Mouse (Mus musculus) heart, embryonic 15.5 days (tissue): Measurements from ENCODE around the gene Selplg. TPM values are rescaled to one million over a fixed set of nuclear protein-coding genes. Genes with fewer than 3 reads are reported as not detected.

Experiments
- ATAC-seq: fragments of 200-750 bp; cut with Nextera tagmentation; replicated peaks from 2 replicates; pipeline ENCODE4 v1.8.0; 2017; ENCODE audit warnings: low read depth, moderate TSS enrichment; ENCODE audit not compliant: insufficient number of reproducible peaks, insufficient read depth, low FRiP score
- H3K27ac ChIP-seq: fragments of 300-500 bp; sonication (generic); 2 replicates; pipeline ENCODE4 v1.5.1; 2015; ENCODE audit warnings: mild to moderate bottlenecking, inconsistent platforms
- H3K27me3 ChIP-seq: fragments of 300-500 bp; sonication (generic); 2 replicates; pipeline ENCODE4 v1.6.1; 2015; ENCODE audit warnings: inconsistent platforms
- H3K36me3 ChIP-seq: fragments of 300-500 bp; sonication (generic); 2 replicates; pipeline ENCODE4 v1.6.1; 2015; ENCODE audit warnings: mild to moderate bottlenecking, inconsistent platforms
- H3K4me1 ChIP-seq: fragments of 300-500 bp; sonication (generic); replicated peaks from 2 replicates; pipeline ENCODE4 v1.6.1; 2015; ENCODE audit warnings: inconsistent platforms
- H3K4me2 ChIP-seq: fragments of 300-500 bp; sonication (generic); 2 replicates; pipeline ENCODE4 v1.6.1; 2015; ENCODE audit warnings: inconsistent platforms, mild to moderate bottlenecking, moderate library complexity
- H3K4me3 ChIP-seq: fragments of 300-500 bp; sonication (generic); 2 replicates; pipeline ENCODE4 v1.5.1; 2015; ENCODE audit warnings: mild to moderate bottlenecking, inconsistent platforms
- H3K9ac ChIP-seq: fragments of 300-500 bp; sonication (generic); 2 replicates; pipeline ENCODE4 v1.6.1; 2015; ENCODE audit warnings: mild to moderate bottlenecking, inconsistent platforms
- H3K9me3 ChIP-seq: fragments of 300-500 bp; sonication (generic); replicated peaks from 2 replicates; pipeline ENCODE4 v1.6.1; 2016; ENCODE audit warnings: inconsistent platforms
- WGBS: fragments of 180-500 bp; shearing (Covaris S2); methylation state at CpG from one replicate; pipeline ENCODE4 v1.1.7; 2015; ENCODE audit warnings: mixed read lengths; 5-methylcytosine and 5-hydroxymethylcytosine counted together
- polyA plus RNA-seq: library from polyadenylated mRNA; unstranded; fragments of >200 nt; fragmentation: Nextera tagmentation; extraction: Ambion mirVana; gene quantifications from 2 replicates; pipeline ENCODE4 v1.2.1, GENCODE M21; 2015

The Selplg gene
- polyA plus RNA-seq, 1 experiment from 2014 or later = 2.7 TPM

DNA sequence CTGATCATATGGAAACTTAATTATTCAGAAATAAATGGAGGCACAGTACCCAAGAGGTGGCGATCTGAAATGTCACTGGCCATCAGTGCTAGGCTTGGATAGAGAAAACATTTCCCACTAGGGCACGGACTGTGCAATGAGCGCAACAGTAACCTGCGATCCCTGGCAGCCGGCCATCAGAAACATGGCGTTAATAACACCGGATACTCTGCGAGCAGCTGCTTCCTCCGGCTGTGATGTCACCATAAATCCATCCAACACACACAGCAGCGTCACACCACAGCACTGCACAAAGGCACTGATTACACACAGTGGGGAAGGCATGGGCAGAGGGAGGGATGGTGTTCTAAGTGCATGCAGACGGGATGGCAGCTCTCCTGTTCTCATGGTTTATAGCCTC is 36.7 kb upstream of the Selplg start:
- no peak overlapping the region for H3K4me3 ChIP-seq
- no peak overlapping the region for H3K4me2 ChIP-seq
- H3K27me3 ChIP-seq = no peaks in the 10 kb centered on the region
- 31% methylated on average over 11 of the region's 11 CpGs for WGBS
- peak overlapping the region; percentile 66 for H3K27ac ChIP-seq
- H3K9ac ChIP-seq = no peak overlapping the region
- ATAC-seq = peak; percentile 30
- H3K4me1 ChIP-seq = peaks cover 61% of the 10 kb centered on the region
- H3K9me3 ChIP-seq = no peaks in the 10 kb centered on the region
- peaks cover 13% of the 10 kb centered on the region for H3K36me3 ChIP-seq

DNA sequence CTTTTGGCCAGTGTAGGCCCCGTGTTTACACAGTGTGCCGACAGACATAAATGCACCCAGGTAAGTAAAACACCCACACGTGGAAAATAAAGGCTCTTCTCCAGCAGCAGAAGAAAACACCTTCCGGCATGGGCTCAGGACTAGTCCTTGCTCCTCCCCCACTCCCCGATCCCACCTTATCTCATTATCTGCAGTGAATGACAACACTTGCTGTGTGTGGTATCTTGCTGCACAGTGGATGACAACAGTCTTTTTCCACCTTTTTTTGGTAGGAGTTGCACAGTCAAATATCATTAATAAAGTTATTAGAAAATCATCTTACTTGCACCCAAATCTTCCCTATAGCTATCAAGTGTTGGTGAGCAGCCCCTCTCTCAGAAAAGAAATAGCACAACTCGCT is 32.5 kb upstream of the Selplg start:
- 78% methylated on average over 6 of the region's 6 CpGs for WGBS
- no peak overlapping the region for H3K27ac ChIP-seq
- no peaks in the 10 kb centered on the region for H3K9me3 ChIP-seq
- H3K4me3 ChIP-seq = no peak overlapping the region
- H3K9ac ChIP-seq = no peak overlapping the region
- ATAC-seq = no peak
- H3K36me3 ChIP-seq = peaks cover 18% of the 10 kb centered on the region
- no peaks in the 10 kb centered on the region for H3K27me3 ChIP-seq
- H3K4me2 ChIP-seq = no peak overlapping the region
- peaks cover 30% of the 10 kb centered on the region for H3K4me1 ChIP-seq

DNA sequence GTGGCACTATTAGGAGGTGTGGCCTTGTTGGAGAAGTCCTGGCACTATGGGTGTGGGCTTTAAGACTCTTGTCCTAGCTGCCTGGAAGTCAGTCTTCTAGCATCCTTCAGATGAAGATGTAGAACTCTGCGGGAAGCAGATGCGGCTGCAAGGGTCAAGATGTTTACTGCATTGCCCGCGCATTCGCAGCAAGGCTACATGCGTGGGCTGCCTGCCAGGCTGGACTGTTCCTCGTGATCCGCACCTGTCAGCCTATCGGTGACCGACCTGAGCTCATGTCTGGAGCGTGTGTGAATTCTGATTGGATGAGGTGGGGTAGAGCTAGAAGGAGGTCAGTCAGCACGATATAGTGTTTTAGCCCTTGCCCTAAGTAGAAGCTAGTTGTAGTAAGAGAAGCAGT is 31.6 kb upstream of the Selplg start:
- WGBS = 94% methylated on average over 12 of the region's 12 CpGs
- Histone ChIP-seq H3K9me3 (no peaks in the 10 kb centered on the region), H3K4me3 (no peak overlapping the region), H3K27me3 (no peaks in the 10 kb centered on the region), H3K4me1 (peaks cover 28% of the 10 kb centered on the region), H3K36me3 (peaks cover 18% of the 10 kb centered on the region), H3K27ac (no peak overlapping the region), H3K9ac (no peak overlapping the region), H3K4me2 (no peak overlapping the region)
- ATAC-seq = no peak

DNA sequence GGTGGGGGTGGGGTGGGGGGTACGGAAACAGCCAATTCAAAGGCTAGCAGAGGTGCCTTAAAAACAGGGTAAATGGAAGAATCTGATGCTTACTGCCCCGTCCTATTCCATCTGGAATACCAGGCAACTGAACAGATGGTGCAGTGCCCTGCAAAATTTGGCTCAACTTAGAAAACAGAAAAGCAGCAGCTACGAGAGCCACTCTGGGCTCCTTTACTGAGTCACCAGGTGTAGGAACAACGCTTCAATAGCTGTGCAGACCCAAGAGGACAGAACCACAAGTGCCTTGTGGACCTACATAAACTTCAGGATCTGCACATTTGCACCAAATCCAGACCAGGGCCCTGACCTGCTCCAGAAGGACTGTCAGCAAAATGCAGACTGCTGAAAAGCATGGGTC is 30.0 kb upstream of the Selplg start:
- Histone ChIP-seq H3K9ac (no peak overlapping the region), H3K4me2 (no peak overlapping the region), H3K36me3 (peaks cover 18% of the 10 kb centered on the region), H3K27me3 (no peaks in the 10 kb centered on the region), H3K4me1 (peaks cover 35% of the 10 kb centered on the region), H3K27ac (no peak overlapping the region), H3K4me3 (no peak overlapping the region), H3K9me3 (no peaks in the 10 kb centered on the region)
- 94% methylated on average over 4 of the region's 4 CpGs for WGBS
- ATAC-seq = no peak

DNA sequence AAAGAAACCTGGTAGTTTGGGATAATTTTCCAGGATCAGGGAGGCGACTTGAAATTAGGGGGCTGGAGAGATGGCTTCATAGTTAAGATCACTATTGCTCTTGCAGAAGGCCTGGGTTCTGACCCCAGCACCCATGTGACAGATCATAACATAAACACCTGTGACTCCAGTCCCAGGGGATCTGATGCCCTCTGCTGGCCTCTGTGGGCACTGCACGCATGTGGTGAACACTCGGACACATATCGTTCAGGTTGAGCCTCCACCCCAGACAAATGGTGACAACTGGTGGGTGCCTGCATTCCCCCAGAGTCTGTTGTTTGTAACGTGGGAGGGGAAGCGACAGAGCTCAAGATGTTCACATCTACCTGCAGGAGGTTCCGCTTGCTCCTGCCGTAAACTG is 28.9 kb upstream of the Selplg start:
- H3K9ac ChIP-seq = no peak overlapping the region
- no peaks in the 10 kb centered on the region for H3K9me3 ChIP-seq
- 96% methylated on average over 8 of the region's 8 CpGs for WGBS
- no peak overlapping the region for H3K4me2 ChIP-seq
- peaks cover 44% of the 10 kb centered on the region for H3K4me1 ChIP-seq
- no peak overlapping the region for H3K4me3 ChIP-seq
- no peak for ATAC-seq
- peaks cover 18% of the 10 kb centered on the region for H3K36me3 ChIP-seq
- no peak overlapping the region for H3K27ac ChIP-seq
- no peaks in the 10 kb centered on the region for H3K27me3 ChIP-seq

DNA sequence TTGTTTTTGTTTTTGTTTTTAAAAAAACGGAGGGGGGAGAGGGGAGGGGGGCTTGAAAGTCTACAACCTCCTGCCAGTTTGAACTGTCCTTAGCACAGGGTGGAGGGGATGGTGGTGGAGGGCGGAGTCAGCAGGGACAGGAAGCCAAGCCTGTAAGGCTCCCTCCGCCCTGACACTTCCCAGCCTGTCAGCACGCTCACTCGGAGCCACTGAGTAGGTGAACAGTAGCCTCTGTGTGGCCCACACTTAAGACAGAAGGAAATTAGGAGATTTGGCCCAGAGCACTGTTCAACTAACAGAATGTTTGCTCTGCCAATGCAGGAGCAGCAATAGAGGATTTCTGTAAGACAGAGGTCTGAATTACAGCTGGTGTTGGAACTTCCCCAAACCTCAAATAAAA is 26.5 kb upstream of the Selplg start:
- Histone ChIP-seq H3K36me3 (peaks cover 3% of the 10 kb centered on the region), H3K4me2 (peak overlapping the region; percentile 36), H3K27ac (peak overlapping the region; percentile 88), H3K9me3 (no peaks in the 10 kb centered on the region), H3K9ac (no peak overlapping the region; the same call in 1 of the 2 replicates), H3K27me3 (no peaks in the 10 kb centered on the region), H3K4me1 (peaks cover 66% of the 10 kb centered on the region), H3K4me3 (no peak overlapping the region)
- peak; percentile 51; the same call in 1 of the 2 replicates for ATAC-seq
- 14% methylated on average over 5 of the region's 5 CpGs for WGBS

DNA sequence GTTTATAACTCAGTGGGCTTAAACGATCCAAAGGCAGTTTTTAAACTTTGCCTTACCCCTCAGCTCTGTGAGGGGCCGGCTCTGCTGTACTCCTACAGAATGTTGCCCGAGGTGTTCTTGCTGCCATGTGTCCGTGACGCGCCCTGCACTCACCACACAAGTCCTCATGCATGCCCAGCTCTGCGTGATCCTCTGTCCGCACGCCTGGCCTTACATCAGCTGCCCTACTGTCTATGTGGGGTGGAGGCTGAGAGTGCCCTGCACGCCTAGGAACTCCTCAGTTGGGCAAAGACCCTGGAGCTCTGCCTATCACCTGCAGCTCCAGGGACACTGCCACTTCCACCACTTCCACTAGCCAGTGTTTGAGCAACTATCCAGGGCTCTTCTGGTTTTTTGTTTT is 26.1 kb upstream of the Selplg start:
- H3K27ac ChIP-seq = peak overlapping the region; percentile 88
- no peak overlapping the region; the same call in 1 of the 2 replicates for H3K9ac ChIP-seq
- H3K9me3 ChIP-seq = no peaks in the 10 kb centered on the region
- H3K36me3 ChIP-seq = no peaks in the 10 kb centered on the region; the same call in 1 of the 2 replicates
- 65% methylated on average over 10 of the region's 10 CpGs for WGBS
- peak overlapping the region; percentile 36; the same call in 1 of the 2 replicates for H3K4me2 ChIP-seq
- H3K27me3 ChIP-seq = no peaks in the 10 kb centered on the region
- H3K4me1 ChIP-seq = peaks cover 71% of the 10 kb centered on the region
- H3K4me3 ChIP-seq = no peak overlapping the region
- ATAC-seq = 0 out of 2 replicates have a peak, but pooled peaks have one; percentile 13

DNA sequence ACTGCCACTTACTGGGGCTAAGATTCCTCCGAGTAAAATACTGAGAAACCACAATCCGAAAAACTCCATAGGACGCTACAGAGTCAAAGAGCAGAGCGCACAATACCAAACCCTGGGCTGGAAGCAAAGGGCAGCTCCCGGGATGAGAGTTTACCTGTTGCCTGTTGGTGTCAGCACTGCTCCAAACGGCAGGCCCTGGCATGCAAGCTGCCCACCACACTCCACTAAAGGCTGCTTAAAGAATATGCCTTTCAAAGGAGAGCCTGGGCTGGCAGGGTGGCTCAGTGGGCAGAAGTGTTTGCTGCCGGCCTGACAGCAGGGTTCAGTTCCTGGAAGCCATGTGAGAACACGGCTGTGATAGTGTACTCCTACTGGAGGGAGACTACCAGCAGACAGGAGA is 25.2 kb upstream of the Selplg start:
- no peak overlapping the region for H3K4me3 ChIP-seq
- H3K4me2 ChIP-seq = no peak overlapping the region
- 50% methylated on average over 8 of the region's 8 CpGs for WGBS
- H3K27me3 ChIP-seq = no peaks in the 10 kb centered on the region
- H3K27ac ChIP-seq = peak overlapping the region; percentile 88
- H3K9me3 ChIP-seq = no peaks in the 10 kb centered on the region
- peaks cover 75% of the 10 kb centered on the region for H3K4me1 ChIP-seq
- no peak for ATAC-seq
- no peak overlapping the region for H3K9ac ChIP-seq
- no peaks in the 10 kb centered on the region; the same call in 1 of the 2 replicates for H3K36me3 ChIP-seq

DNA sequence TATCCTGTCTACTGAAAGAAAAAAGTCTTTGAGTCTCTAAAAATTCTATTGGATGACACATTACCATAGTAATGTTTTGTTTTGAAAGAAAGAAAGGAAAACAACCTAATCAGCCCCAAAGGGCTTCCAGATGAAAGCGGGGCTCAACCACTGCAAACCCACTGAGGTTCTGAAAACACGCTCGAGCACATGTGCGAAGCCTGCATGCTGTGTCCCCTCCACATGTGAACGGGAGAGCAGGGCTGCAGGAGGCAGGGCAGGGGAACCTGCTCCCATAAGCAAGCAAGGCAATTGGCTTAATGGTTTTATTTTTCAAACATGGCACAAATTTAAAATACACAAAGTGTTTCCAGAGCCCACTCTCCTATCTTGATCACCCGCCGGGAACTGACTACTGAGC is 24.2 kb upstream of the Selplg start:
- no peak for ATAC-seq
- peaks cover 75% of the 10 kb centered on the region for H3K4me1 ChIP-seq
- no peaks in the 10 kb centered on the region for H3K9me3 ChIP-seq
- no peak overlapping the region for H3K4me3 ChIP-seq
- 67% methylated on average over 7 of the region's 7 CpGs for WGBS
- 0 out of 2 replicates have a peak overlapping the region, but pooled peaks have one; percentile 4 for H3K9ac ChIP-seq
- peak overlapping the region; percentile 88 for H3K27ac ChIP-seq
- no peaks in the 10 kb centered on the region for H3K27me3 ChIP-seq
- peaks cover under 1% of the 10 kb centered on the region; the same call in 1 of the 2 replicates for H3K36me3 ChIP-seq
- H3K4me2 ChIP-seq = no peak overlapping the region

DNA sequence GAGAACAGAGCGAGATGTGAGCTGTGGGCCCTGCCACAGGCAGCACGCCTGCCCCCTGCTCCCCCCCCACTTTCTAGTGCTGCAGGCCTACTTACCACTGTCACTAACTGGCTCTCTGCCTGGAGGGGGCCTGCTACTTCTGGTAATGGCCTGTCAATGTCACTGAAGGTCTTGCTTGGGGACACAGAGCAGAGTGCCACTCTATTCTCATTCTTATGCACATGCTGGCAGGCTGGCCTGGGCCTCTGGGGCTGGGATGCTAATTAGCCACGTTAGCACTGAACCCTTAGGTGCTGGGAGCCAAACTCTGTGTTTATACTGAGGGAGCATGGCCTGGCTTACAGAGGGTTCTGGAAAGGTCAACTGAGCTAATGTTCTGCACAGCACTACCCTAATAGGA is 23.3 kb upstream of the Selplg start:
- Histone ChIP-seq H3K36me3 (peaks cover 7% of the 10 kb centered on the region), H3K4me3 (no peak overlapping the region), H3K4me1 (peaks cover 76% of the 10 kb centered on the region), H3K9ac (0 out of 2 replicates have a peak overlapping the region, but pooled peaks have one; percentile 4), H3K9me3 (no peaks in the 10 kb centered on the region), H3K27me3 (no peaks in the 10 kb centered on the region), H3K27ac (peak overlapping the region; percentile 88), H3K4me2 (no peak overlapping the region)
- peak; percentile 80 for ATAC-seq
- 29% methylated on average over 3 of the region's 3 CpGs for WGBS

DNA sequence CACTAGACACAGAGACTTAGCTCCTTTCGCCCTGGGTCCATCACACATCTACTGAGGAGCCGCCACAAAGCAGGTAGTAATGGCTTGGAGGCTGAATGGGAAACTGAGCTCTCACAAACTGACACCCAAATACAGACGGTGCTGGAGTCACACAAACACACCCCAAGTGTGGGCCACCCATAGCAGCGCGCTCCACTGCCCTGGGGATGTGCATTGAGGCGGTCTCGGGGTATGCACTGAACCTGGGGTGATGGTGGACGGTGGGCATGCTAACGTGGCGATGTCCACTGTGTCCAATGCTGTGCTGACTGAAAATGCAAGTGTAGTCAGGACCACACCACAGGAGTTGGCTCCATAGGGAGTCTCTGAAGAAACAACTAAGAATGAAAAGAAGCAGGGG is 22.7 kb upstream of the Selplg start:
- Histone ChIP-seq H3K4me1 (peaks cover 75% of the 10 kb centered on the region), H3K4me2 (no peak overlapping the region), H3K9ac (no peak overlapping the region), H3K4me3 (no peak overlapping the region), H3K27me3 (no peaks in the 10 kb centered on the region), H3K36me3 (peaks cover 12% of the 10 kb centered on the region), H3K9me3 (no peaks in the 10 kb centered on the region), H3K27ac (peak overlapping the region; percentile 88)
- no peak for ATAC-seq
- WGBS = 86% methylated on average over 10 of the region's 10 CpGs

DNA sequence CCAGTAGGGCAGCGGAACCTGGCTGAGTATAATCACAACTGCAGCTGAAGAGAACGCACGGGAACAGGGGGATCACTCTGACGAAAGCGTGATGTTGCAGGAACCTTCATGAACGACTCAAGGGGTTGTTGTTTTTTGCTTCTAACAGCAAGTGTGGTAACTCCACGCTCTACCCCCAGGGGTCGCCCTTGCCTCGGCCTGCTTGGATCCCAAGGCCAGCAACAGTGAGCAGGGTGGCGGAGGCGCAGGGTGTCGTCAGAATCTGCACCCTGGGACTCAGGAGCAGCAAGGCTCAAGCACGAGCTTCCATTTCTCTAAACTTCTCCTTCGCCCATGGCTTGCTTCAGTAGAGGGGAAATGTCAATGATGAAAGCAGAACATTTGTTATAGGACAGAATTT is 22.1 kb upstream of the Selplg start:
- Histone ChIP-seq H3K4me1 (peaks cover 71% of the 10 kb centered on the region), H3K4me3 (no peak overlapping the region), H3K9me3 (no peaks in the 10 kb centered on the region), H3K27ac (peak overlapping the region; percentile 88), H3K9ac (no peak overlapping the region), H3K36me3 (peaks cover 14% of the 10 kb centered on the region), H3K27me3 (no peaks in the 10 kb centered on the region), H3K4me2 (no peak overlapping the region)
- 35% methylated on average over 14 of the region's 14 CpGs for WGBS
- no peak for ATAC-seq
